Mouse (Mus musculus) myocyte (in vitro differentiated cells): ENCODE measurements around the gene Pam16. TPM values are rescaled to one million over a fixed set of nuclear protein-coding genes. Genes with fewer than 3 reads are reported as not detected.

Experiments
- H3K27me3 ChIP-seq: one replicate; pipeline ENCODE4 v1.6.1; 2011; ENCODE audit not compliant: control insufficient read depth, insufficient read depth, insufficient read length
- H3K36me3 ChIP-seq: one replicate; pipeline ENCODE4 v1.6.1; 2011; ENCODE audit not compliant: control insufficient read depth, insufficient read depth
- H3K4me2 ChIP-seq: one replicate; pipeline ENCODE4 v1.6.1; 2011; ENCODE audit warnings: low read depth, control low read depth
- H3K4me3 ChIP-seq: one replicate; pipeline ENCODE4 v1.5.1; 2011; ENCODE audit warnings: mild to moderate bottlenecking, control low read depth, moderate library complexity
- H3K79me2 ChIP-seq: one replicate; pipeline ENCODE4 v1.6.1; 2011; ENCODE audit not compliant: control insufficient read depth, insufficient read depth
- H3ac ChIP-seq: one replicate; pipeline ENCODE4 v1.6.1; 2011; ENCODE audit not compliant: control insufficient read depth, insufficient read length
- CEBPB ChIP-seq: IDR thresholded peaks from 2 replicates; pipeline ENCODE4 v1.6.1; 2011; ENCODE audit warnings: mild to moderate bottlenecking, moderate library complexity; ENCODE audit not compliant: poor library complexity, insufficient read depth, severe bottlenecking
- E2F4 ChIP-seq: IDR thresholded peaks from one replicate; pipeline ENCODE4 v1.6.1; 2011; ENCODE audit warnings: mild to moderate bottlenecking, control low read depth, moderate library complexity; ENCODE audit not compliant: insufficient read depth
- MAX ChIP-seq: IDR thresholded peaks from one replicate; pipeline ENCODE4 v1.6.1; 2011; ENCODE audit warnings: low read depth, mild to moderate bottlenecking, control low read depth
- MYOD1 ChIP-seq, 3 experiments: IDR thresholded peaks; one replicate each; pipeline ENCODE4 v1.6.1; 2011; ENCODE audit warnings: control low read depth in 2 of 3, low read depth in 2 of 3, mild to moderate bottlenecking in 2 of 3, moderate library complexity in 1 of 3; ENCODE audit not compliant: insufficient read length in 2 of 3, control insufficient read depth in 1 of 3
- MYOG ChIP-seq, 3 experiments: IDR thresholded peaks; one replicate each; pipeline ENCODE4 v1.6.1; 2011; ENCODE audit warnings: control low read depth in 2 of 3, low read depth in 2 of 3, mild to moderate bottlenecking in 2 of 3; ENCODE audit not compliant: insufficient read length in 2 of 3, control insufficient read depth in 1 of 3, insufficient read depth in 1 of 3
- POLR2A ChIP-seq: IDR thresholded peaks from one replicate; pipeline ENCODE4 v1.6.1; 2011; ENCODE audit warnings: low read depth, mild to moderate bottlenecking, control low read depth, moderate library complexity; ENCODE audit not compliant: insufficient read length
- POLR2AphosphoS2 ChIP-seq: IDR thresholded peaks from one replicate; pipeline ENCODE4 v1.6.1; 2011; ENCODE audit warnings: low read depth, control low read depth; ENCODE audit not compliant: insufficient read length
- REST ChIP-seq: IDR thresholded peaks from one replicate; pipeline ENCODE4 v1.6.1; 2011; ENCODE audit warnings: mild to moderate bottlenecking, control low read depth, moderate library complexity; ENCODE audit not compliant: insufficient read depth, insufficient read length
- SRF ChIP-seq: IDR thresholded peaks from one replicate; pipeline ENCODE4 v1.6.1; 2011; ENCODE audit warnings: low read depth; ENCODE audit not compliant: control insufficient read depth, insufficient read length
- TCF12 ChIP-seq: IDR thresholded peaks from one replicate; pipeline ENCODE4 v1.6.1; 2011; ENCODE audit warnings: mild to moderate bottlenecking, control low read depth; ENCODE audit not compliant: poor library complexity, insufficient read depth, severe bottlenecking
- TCF3 ChIP-seq: IDR thresholded peaks from one replicate; pipeline ENCODE4 v1.6.1; 2011; ENCODE audit warnings: low read depth, control low read depth; ENCODE audit not compliant: insufficient read length
- USF1 ChIP-seq: IDR thresholded peaks from one replicate; pipeline ENCODE4 v1.6.1; 2011; ENCODE audit warnings: low read depth, mild to moderate bottlenecking, control low read depth, moderate library complexity
- polyA plus RNA-seq: library from polyadenylated mRNA; unstranded; fragments of >200 nt; fragmentation: generic; extraction: Trizol; gene quantifications from one replicate; pipeline ENCODE4 v1.2.1, GENCODE M21; 2012; ENCODE audit warnings: missing spikeins

The Pam16 gene
- polyA plus RNA-seq, 1 experiment: 98.6 TPM

DNA sequence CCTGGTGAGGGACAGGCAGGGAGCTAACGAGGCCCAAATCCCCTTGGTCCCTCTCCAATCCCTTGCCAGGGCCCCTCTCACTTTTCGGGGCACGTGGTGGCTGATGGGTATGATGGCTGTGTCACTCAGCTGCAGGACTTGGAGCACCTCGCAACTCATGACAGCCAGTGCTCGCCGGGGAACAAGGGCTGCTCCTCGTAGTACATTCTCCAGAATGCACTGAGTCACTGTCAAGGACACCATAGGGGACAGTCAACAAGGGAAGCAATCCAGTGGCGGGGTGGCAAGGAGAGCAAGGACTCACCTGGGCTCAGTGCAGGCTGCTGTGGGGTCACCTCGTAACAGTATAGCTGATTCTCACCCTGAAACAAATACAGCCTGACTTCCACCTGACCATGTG is 9.9 kb upstream of the Pam16 start:
- H3K79me2 ChIP-seq: no peaks in the 10 kb centered on the region

DNA sequence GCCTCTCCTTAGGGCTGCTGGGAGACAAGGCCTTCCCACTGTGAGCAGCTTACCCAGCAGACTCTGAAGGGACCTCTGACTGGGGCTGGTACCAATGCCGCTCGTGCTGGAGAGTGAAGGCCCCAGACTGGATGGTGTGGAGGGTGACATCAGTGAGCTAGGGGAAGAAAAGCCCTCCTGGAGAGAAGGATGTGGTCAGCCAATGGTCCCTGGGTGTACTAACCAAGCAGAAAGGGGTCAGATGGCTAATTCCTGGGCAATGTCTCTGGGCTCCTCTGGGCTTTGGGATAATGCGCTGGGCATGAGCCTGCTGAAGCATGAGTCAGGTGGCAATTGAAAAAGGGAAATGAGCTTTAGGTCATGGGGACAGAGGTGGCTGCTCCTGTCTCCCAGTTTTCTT is 8.9 kb upstream of the Pam16 start:
- Histone ChIP-seq H3K36me3 (peaks cover 4% of the 10 kb centered on the region), H3K79me2 (no peaks in the 10 kb centered on the region), H3K27me3 (no peaks in the 10 kb centered on the region), H3K4me2 (no peak overlapping the region), H3K4me3 (no peak overlapping the region), H3ac (no peak overlapping the region)
- TF ChIP-seq MYOD1 (IDR thresholded peaks at IDR 0.05; ENCODE audit: control insufficient read depth in 1 of 3, insufficient read length in 2 of 3, low read depth in 2 of 3): no peak
- TF ChIP-seq E2F4: no peak
- TF ChIP-seq USF1: no peak
- no peak for TF ChIP-seq MAX
- no peak for TF ChIP-seq TCF12
- TF ChIP-seq SRF: no peak
- no peak for TF ChIP-seq MYOG (IDR thresholded peaks at IDR 0.05; ENCODE audit: control insufficient read depth in 1 of 3, insufficient read depth in 1 of 3, insufficient read length in 2 of 3, low read depth in 2 of 3)
- no peak for TF ChIP-seq POLR2A
- TF ChIP-seq POLR2AphosphoS2: no peak
- no peak for TF ChIP-seq REST
- TF ChIP-seq CEBPB: no peak
- TF ChIP-seq TCF3: no peak

More for the DNA sequence above, 9.9 kb upstream of the Pam16 start:
- no peaks in the 10 kb centered on the region for H3K27me3 ChIP-seq
- TF ChIP-seq POLR2AphosphoS2: no peak
- TF ChIP-seq TCF3: no peak
- no peak for TF ChIP-seq TCF12
- no peak for TF ChIP-seq POLR2A
- no peak for TF ChIP-seq REST
- TF ChIP-seq SRF: no peak
- TF ChIP-seq MAX: no peak
- no peak for TF ChIP-seq MYOD1 (IDR thresholded peaks at IDR 0.05; ENCODE audit: control insufficient read depth in 1 of 3, insufficient read length in 2 of 3, low read depth in 2 of 3)
- TF ChIP-seq USF1: no peak
- TF ChIP-seq MYOG (IDR thresholded peaks at IDR 0.05; ENCODE audit: control insufficient read depth in 1 of 3, insufficient read depth in 1 of 3, insufficient read length in 2 of 3, low read depth in 2 of 3): no peak
- no peak for TF ChIP-seq E2F4
- no peak overlapping the region for H3ac ChIP-seq
- no peak overlapping the region for H3K4me2 ChIP-seq
- H3K36me3 ChIP-seq: peaks cover 4% of the 10 kb centered on the region
- H3K4me3 ChIP-seq: no peak overlapping the region

DNA sequence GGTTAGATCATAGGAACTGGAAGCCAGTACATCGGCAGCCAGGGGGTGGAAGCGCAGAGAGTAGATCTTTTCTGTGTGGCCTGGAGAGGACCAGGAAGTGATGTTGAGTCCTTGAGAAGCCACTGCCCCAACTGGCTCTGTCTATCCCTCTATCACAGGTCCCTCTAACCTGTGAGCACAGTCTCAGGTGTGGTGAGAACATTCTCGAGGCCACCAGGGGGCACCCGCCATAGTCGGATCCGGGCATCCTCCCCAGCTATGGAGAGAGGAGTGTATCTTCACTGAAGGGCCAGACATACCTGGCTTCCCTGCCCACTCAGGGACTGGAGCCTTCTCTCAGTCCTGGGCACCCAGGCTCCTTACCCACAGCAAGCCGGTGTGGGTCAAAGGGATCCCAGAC is 7.3 kb upstream of the Pam16 start:
- no peaks in the 10 kb centered on the region for H3K79me2 ChIP-seq
- no peak for TF ChIP-seq TCF3
- no peak overlapping the region for H3K4me2 ChIP-seq
- H3ac ChIP-seq: no peak overlapping the region
- H3K4me3 ChIP-seq: no peak overlapping the region
- no peaks in the 10 kb centered on the region for H3K27me3 ChIP-seq
- H3K36me3 ChIP-seq: peaks cover 4% of the 10 kb centered on the region

DNA sequence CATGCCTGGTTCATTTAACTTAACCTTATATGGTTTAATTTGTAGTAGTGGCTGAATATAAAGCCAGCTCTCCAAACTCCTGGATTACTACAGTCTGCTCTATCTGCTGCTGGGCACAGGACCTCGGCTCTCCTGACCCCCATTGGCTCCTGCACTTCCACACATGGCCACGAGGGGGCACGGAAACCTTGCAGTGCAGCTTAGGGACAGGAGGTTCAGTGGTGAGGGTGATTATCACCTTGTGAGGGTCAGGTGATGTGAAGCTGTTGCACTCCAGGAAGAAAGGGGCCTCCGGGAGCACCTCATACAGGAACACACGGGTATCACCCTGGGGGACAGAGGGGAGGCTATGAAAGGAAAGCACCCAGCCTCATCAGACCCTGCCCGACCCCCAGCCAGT is 5.2 kb upstream of the Pam16 start:
- peaks cover 4% of the 10 kb centered on the region for H3K36me3 ChIP-seq

DNA sequence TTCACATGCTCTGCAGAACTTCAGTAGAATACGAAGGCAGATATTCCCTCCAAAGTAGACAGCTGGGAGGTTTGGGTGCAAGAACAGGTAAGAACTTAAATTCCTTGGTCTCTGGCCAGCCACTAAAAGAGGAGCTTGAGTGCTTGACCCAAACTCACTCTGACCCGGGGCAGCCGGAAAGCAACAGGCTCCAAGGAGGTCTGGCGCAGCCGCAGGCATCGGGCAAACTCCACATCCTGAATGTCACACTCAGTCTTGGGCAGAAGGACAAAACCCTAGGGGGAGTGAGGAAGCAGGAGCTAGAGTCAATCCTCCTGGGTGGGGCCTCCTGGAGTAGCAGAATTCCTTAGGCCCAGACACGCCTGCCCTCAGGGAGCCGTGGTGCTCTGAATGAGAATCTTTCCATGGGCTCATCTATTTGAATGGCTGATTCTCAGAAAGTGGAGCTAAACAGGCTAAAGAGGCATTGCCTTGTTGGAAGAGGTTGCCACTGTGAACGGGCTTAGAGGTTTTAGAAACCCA is 4.2 kb upstream of the Pam16 start:
- Histone ChIP-seq H3K79me2 (peaks cover 5% of the 10 kb centered on the region), H3K4me3 (no peak overlapping the region), H3ac (no peak overlapping the region), H3K36me3 (peaks cover 4% of the 10 kb centered on the region), H3K27me3 (no peaks in the 10 kb centered on the region), H3K4me2 (no peak overlapping the region)
- no peak for TF ChIP-seq MYOG (IDR thresholded peaks at IDR 0.05; ENCODE audit: control insufficient read depth in 1 of 3, insufficient read depth in 1 of 3, insufficient read length in 2 of 3, low read depth in 2 of 3)
- no peak for TF ChIP-seq POLR2A
- TF ChIP-seq MYOD1 (IDR thresholded peaks at IDR 0.05; ENCODE audit: control insufficient read depth in 1 of 3, insufficient read length in 2 of 3, low read depth in 2 of 3): no peak
- no peak for TF ChIP-seq REST
- no peak for TF ChIP-seq USF1
- no peak for TF ChIP-seq POLR2AphosphoS2
- no peak for TF ChIP-seq E2F4
- TF ChIP-seq MAX: no peak
- TF ChIP-seq TCF3: no peak
- TF ChIP-seq SRF: no peak
- no peak for TF ChIP-seq CEBPB
- no peak for TF ChIP-seq TCF12

More for the DNA sequence above, 5.2 kb upstream of the Pam16 start:
- TF ChIP-seq CEBPB: no peak
- TF ChIP-seq MAX: no peak
- no peak for TF ChIP-seq TCF3
- TF ChIP-seq E2F4: no peak
- TF ChIP-seq REST: no peak
- TF ChIP-seq POLR2A: no peak
- no peak for TF ChIP-seq MYOD1 (IDR thresholded peaks at IDR 0.05; ENCODE audit: control insufficient read depth in 1 of 3, insufficient read length in 2 of 3, low read depth in 2 of 3)
- TF ChIP-seq TCF12: no peak
- Histone ChIP-seq H3K27me3 (no peaks in the 10 kb centered on the region), H3K4me2 (no peak overlapping the region), H3K79me2 (no peaks in the 10 kb centered on the region), H3ac (no peak overlapping the region), H3K4me3 (no peak overlapping the region)
